Mouse (Mus musculus) E14TG2a.4 (cell line): Measurements from ENCODE around the gene Kcng4.

Experiments used
- H3K27me3 ChIP-seq: 2 replicates; pipeline ENCODE4 v1.6.1; 2014; ENCODE audit warnings: low read length, control low read depth; ENCODE audit not compliant: insufficient read depth
- H3K36me3 ChIP-seq: 2 replicates; pipeline ENCODE4 v1.6.1; 2014; ENCODE audit warnings: low read length, control low read depth; ENCODE audit not compliant: insufficient read depth
- H3K4me1 ChIP-seq: replicated peaks from 2 replicates; pipeline ENCODE4 v1.6.1; 2014; ENCODE audit warnings: low read depth, low read length, control low read depth
- H3K4me3 ChIP-seq: replicated peaks from 2 replicates; pipeline ENCODE4 v1.5.1; 2014; ENCODE audit warnings: mild to moderate bottlenecking, low read length
- H3K9me3 ChIP-seq: 2 replicates; pipeline ENCODE4 v1.6.1; 2014; ENCODE audit warnings: low read length, control low read depth
- CTCF ChIP-seq: conservative IDR thresholded peaks from 2 replicates; pipeline ENCODE4 v1.5.1; 2014; ENCODE audit warnings: low read length
- NANOG ChIP-seq: IDR thresholded peaks from 2 replicates; pipeline ENCODE4 v1.6.1; 2014; ENCODE audit warnings: borderline replicate concordance, low read length, mixed read lengths
- POU5F1 ChIP-seq: IDR thresholded peaks from 2 replicates; pipeline ENCODE4 v1.6.1; 2014; ENCODE audit warnings: low read length, borderline replicate concordance

The Kcng4 gene

GRCm38 (mm10) chr8:119635378-119635777 is at the start of gene Kcng4:
Gene Kcng4 (minus strand): TSS chr8:119635680.
- Histone ChIP-seq H3K4me3 (no peak within 1 kb of the TSS), H3K9me3 (no peaks in the 10 kb centered on the region), H3K36me3 (no peaks in the 10 kb centered on the region), H3K27me3 (peaks cover 85% of the 10 kb centered on the region), H3K4me1 (peaks cover 36% of the 10 kb centered on the region)
- no peak for TF ChIP-seq CTCF
- no peak for TF ChIP-seq NANOG
- TF ChIP-seq POU5F1: no peak

- Histone ChIP-seq H3K4me1 (peaks cover 19% of the 10 kb centered on the region), H3K36me3 (no peaks in the 10 kb centered on the region), H3K4me3 (peak overlapping the region; percentile 69), H3K27me3 (peaks cover 10% of the 10 kb centered on the region), H3K9me3 (no peaks in the 10 kb centered on the region)
- TF ChIP-seq POU5F1: no peak
Observed at GRCm38 (mm10) chr8:119679184-119679583, 43.7 kb upstream of the Kcng4 start.

GRCm38 (mm10) chr8:119678138-119678843 is 42.8 kb upstream of the Kcng4 start:
- H3K9me3 ChIP-seq: no peaks in the 10 kb centered on the region
- TF ChIP-seq NANOG (no peak), POU5F1 (no peak), CTCF (peak; percentile 55)
- H3K4me3 ChIP-seq: peak overlapping the region; percentile 75
- no peaks in the 10 kb centered on the region for H3K36me3 ChIP-seq
- peaks cover 23% of the 10 kb centered on the region for H3K4me1 ChIP-seq
- H3K27me3 ChIP-seq: peaks cover 6% of the 10 kb centered on the region

- H3K4me1 ChIP-seq: peaks cover 26% of the 10 kb centered on the region
- no peaks in the 10 kb centered on the region for H3K36me3 ChIP-seq
- peaks cover 2% of the 10 kb centered on the region for H3K27me3 ChIP-seq
- H3K4me3 ChIP-seq: no peak overlapping the region
- TF ChIP-seq CTCF (peak; percentile 98), POU5F1 (no peak), NANOG (no peak)
- no peaks in the 10 kb centered on the region for H3K9me3 ChIP-seq
Observed at GRCm38 (mm10) chr8:119676389-119676788, 40.9 kb upstream of the Kcng4 start.

- Histone ChIP-seq H3K4me1 (peaks cover 33% of the 10 kb centered on the region), H3K9me3 (no peaks in the 10 kb centered on the region), H3K36me3 (no peaks in the 10 kb centered on the region), H3K27me3 (peaks cover 2% of the 10 kb centered on the region), H3K4me3 (no peak overlapping the region)
- TF ChIP-seq POU5F1 (no peak), CTCF (no peak), NANOG (no peak)
Observed at GRCm38 (mm10) chr8:119675457-119675856, 40.0 kb upstream of the Kcng4 start.

- no peak for TF ChIP-seq POU5F1
- TF ChIP-seq CTCF: peak; percentile 95
- no peaks in the 10 kb centered on the region for H3K9me3 ChIP-seq
- H3K4me1 ChIP-seq: peaks cover 36% of the 10 kb centered on the region
- H3K27me3 ChIP-seq: peaks cover 2% of the 10 kb centered on the region
- no peaks in the 10 kb centered on the region for H3K36me3 ChIP-seq
- no peak overlapping the region for H3K4me3 ChIP-seq
Observed at GRCm38 (mm10) chr8:119673976-119674555, 38.6 kb upstream of the Kcng4 start.

GRCm38 (mm10) chr8:119670419-119671091 is 35.1 kb upstream of the Kcng4 start:
- peaks cover 17% of the 10 kb centered on the region for H3K27me3 ChIP-seq
- no peaks in the 10 kb centered on the region for H3K36me3 ChIP-seq
- peaks cover 38% of the 10 kb centered on the region for H3K4me1 ChIP-seq
- no peak overlapping the region for H3K4me3 ChIP-seq
- TF ChIP-seq NANOG (no peak), CTCF (no peak), POU5F1 (no peak)
- H3K9me3 ChIP-seq: no peaks in the 10 kb centered on the region

- H3K27me3 ChIP-seq: peaks cover 19% of the 10 kb centered on the region; the same call in 1 of the 2 replicates
- no peaks in the 10 kb centered on the region for H3K36me3 ChIP-seq
- TF ChIP-seq POU5F1 (no peak), CTCF (peak; percentile 80)
- peaks cover 38% of the 10 kb centered on the region for H3K4me1 ChIP-seq
- no peaks in the 10 kb centered on the region for H3K9me3 ChIP-seq
- no peak overlapping the region for H3K4me3 ChIP-seq
Observed at GRCm38 (mm10) chr8:119669284-119669683, 33.8 kb upstream of the Kcng4 start.
